Mouse (Mus musculus): ENCODE results near the gene Nav2.

DNA sequence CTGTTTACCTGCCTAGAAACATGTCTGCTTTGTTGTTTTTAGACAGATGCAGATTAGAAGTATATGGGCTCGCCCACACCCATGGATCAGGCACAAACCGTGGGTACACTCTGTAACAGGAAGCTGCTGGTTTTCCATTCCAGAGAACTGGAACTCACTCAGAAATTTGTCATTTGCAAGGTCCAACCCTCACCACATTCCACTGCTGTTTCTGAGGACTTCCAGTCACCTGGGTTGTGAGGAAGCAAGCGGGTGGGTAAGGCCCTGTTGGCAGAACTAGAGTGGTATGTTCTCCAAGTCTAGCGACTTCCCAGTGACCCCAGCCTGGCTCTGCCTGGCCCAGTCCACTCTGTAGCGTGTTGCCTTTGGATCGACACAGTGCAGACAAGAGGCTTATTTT lies 349.6 kb downstream of the Nav2 start:
- TF ChIP-seq TCF3 (IDR thresholded peaks at IDR 0.05; ENCODE audit: insufficient read length, low read depth): no peak
- no peak for TF ChIP-seq POLR2AphosphoS2 (IDR thresholded peaks at IDR 0.05; ENCODE audit: insufficient read length, low read depth)
- no peak for TF ChIP-seq USF1 (IDR thresholded peaks at IDR 0.05; ENCODE audit: low read depth)
- TF ChIP-seq MYOG (IDR thresholded peaks at IDR 0.05; ENCODE audit: control insufficient read depth in 1 of 3, insufficient read depth in 1 of 3, insufficient read length in 2 of 3, low read depth in 2 of 3): no peak
- no peak for TF ChIP-seq POLR2A (IDR thresholded peaks at IDR 0.05; ENCODE audit: insufficient read length, low read depth)
